20 mouse cellular contexts compared by ENCODE assay signal in the genomic region with DNA sequence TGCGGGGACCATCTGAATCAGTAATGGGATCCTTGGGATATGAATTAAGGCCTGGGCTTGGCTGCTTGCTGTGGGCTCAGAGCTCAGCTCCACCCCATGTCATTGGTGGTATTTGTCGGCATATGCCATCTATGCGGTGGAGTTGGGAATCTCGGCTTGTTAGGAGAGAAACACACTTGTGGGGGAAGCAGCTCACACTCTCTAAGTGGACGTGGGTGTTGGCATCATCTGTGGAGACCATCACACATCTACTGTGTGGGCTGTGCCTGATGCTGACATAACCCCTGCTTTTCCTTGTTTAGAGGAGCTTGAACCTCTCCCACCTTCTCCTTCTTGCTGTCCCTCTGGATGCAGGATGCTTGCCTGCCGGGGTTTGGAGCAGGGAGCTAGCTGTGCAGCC.
A peak's percentile ranks its signal among the peaks of the same experiment; 100 is the strongest.
DNase-seq lines count a peak whose midpoint lies in the region; ATAC-seq and TF ChIP-seq lines count a peak whose summit lies in the region.
"Had no signal": no experiment of that assay in that cellular context is flagged by ENCODE, and none has a peak within 500 bp of the region (broad histone marks: within the 10 kb centered on the region; RNA-seq: fewer than 3 reads in every experiment).

No protein-coding gene starts in this region.

- peaks cover 35% of the 10 kb centered on the region for H3K27me3 ChIP-seq in forebrain, embryonic 10.5 days (ENCODE audit: poor library complexity, severe bottlenecking)
- peaks cover 12% of the 10 kb centered on the region; the same call in 1 of the 2 replicates for H3K27me3 ChIP-seq in forebrain, embryonic 13.5 days
- H3K27me3 ChIP-seq in hindbrain, embryonic 13.5 days = peaks cover 20% of the 10 kb centered on the region; the same call in 1 of the 2 replicates
- no peaks in the 10 kb centered on the region; the same call in 1 of the 2 replicates for H3K27me3 ChIP-seq in midbrain, embryonic 12.5 days
- no peaks in the 10 kb centered on the region for H3K27me3 ChIP-seq in stomach, postnatal 0 days (ENCODE audit: control insufficient read depth, insufficient read depth, low read length)
- H3K27me3 ChIP-seq: CH12.LX had no signal

- TF ChIP-seq CTCF in layer of hippocampus, adult 2 months (conservative IDR thresholded peaks at IDR 0.05) = no peak; the same call in none of the 2 replicates
- TF ChIP-seq CTCF in stomach, postnatal 0 days (IDR thresholded peaks at IDR 0.05; ENCODE audit: low read depth) = no peak

- H3K9me3 ChIP-seq in forebrain, embryonic 10.5 days = no peaks in the 10 kb centered on the region
- no peaks in the 10 kb centered on the region for H3K9me3 ChIP-seq in forebrain, embryonic 13.5 days (replicated peaks)
- H3K9me3 ChIP-seq in hindbrain, embryonic 13.5 days = no peaks in the 10 kb centered on the region
- no peaks in the 10 kb centered on the region for H3K9me3 ChIP-seq in midbrain, embryonic 12.5 days
- no peaks in the 10 kb centered on the region for H3K9me3 ChIP-seq in stomach, postnatal 0 days (ENCODE audit: control insufficient read depth, low read length)

- ATAC-seq in forebrain, embryonic 13.5 days = no peak
- no peak for ATAC-seq in hindbrain, embryonic 13.5 days (ENCODE audit: low FRiP score)
- ATAC-seq in midbrain, embryonic 12.5 days (ENCODE audit: low FRiP score, low read depth) = no peak
- ATAC-seq in stomach, postnatal 0 days (ENCODE audit: low FRiP score, low TSS enrichment) = no peak

- peaks cover 63% of the 10 kb centered on the region for H3K4me1 ChIP-seq in forebrain, embryonic 10.5 days
- peaks cover 30% of the 10 kb centered on the region for H3K4me1 ChIP-seq in forebrain, embryonic 13.5 days
- H3K4me1 ChIP-seq in hindbrain, embryonic 13.5 days (replicated peaks) = peaks cover 48% of the 10 kb centered on the region
- peaks cover 43% of the 10 kb centered on the region for H3K4me1 ChIP-seq in midbrain, embryonic 12.5 days
- no peaks in the 10 kb centered on the region for H3K4me1 ChIP-seq in stomach, postnatal 0 days (replicated peaks; ENCODE audit: control insufficient read depth, insufficient read depth)

- DNase-seq in forebrain, embryonic 10.5 days (ENCODE audit: extremely low spot score, low spot score) = no peak
- peak; percentile 44 to 76 for DNase-seq in layer of hippocampus, adult 2 months (ENCODE audit: low spot score in 2 of 2)
- DNase-seq in layer of hippocampus, adult 9-10 months (ENCODE audit: low spot score) = no peak
- no peak for DNase-seq in stomach, postnatal 0 days (ENCODE audit: low spot score)
- DNase-seq in urinary bladder, postnatal 10 days (ENCODE audit: low spot score) = no peak
- DNase-seq: cerebellum, adult 18-20 months; embryo, embryonic 11 days; gastrocnemius, postnatal 10 days; kidney, adult 18-20 months; kidney, postnatal 4 days; liver; lung, embryonic 14.5 days; thymus, postnatal 25 days had no signal

- no peak for TF ChIP-seq EP300 in stomach, postnatal 0 days (optimal IDR thresholded peaks at IDR 0.05)

- H3K27ac ChIP-seq in forebrain, embryonic 10.5 days = peak overlapping the region; percentile 74
- no peak overlapping the region for H3K27ac ChIP-seq in forebrain, embryonic 13.5 days
- H3K27ac ChIP-seq in layer of hippocampus, adult 2 months = peak overlapping the region; percentile 87
- H3K27ac ChIP-seq in hindbrain, embryonic 13.5 days = peak overlapping the region; percentile 76; the same call in 1 of the 2 replicates
- H3K27ac ChIP-seq in midbrain, embryonic 12.5 days (replicated peaks) = peak overlapping the region; percentile 56
- no peak overlapping the region for H3K27ac ChIP-seq in stomach, postnatal 0 days (replicated peaks)

- H3K9ac ChIP-seq in forebrain, embryonic 13.5 days = no peak overlapping the region
- 0 out of 2 replicates have a peak overlapping the region, but pooled peaks have one; percentile 35 for H3K9ac ChIP-seq in hindbrain, embryonic 13.5 days
- H3K9ac ChIP-seq in midbrain, embryonic 12.5 days (replicated peaks) = no peak overlapping the region
- H3K9ac ChIP-seq in stomach, postnatal 0 days (ENCODE audit: low read length) = no peak overlapping the region
- H3K9ac ChIP-seq: lung, embryonic 14.5 days had no signal

- WGBS in forebrain, embryonic 10.5 days = 85% methylated on average over 6 of the region's 6 CpGs
- 80% methylated on average over 6 of the region's 6 CpGs for WGBS in forebrain, embryonic 13.5 days
- WGBS in hindbrain, embryonic 13.5 days = 90% methylated on average over 6 of the region's 6 CpGs
- 87% methylated on average over 6 of the region's 6 CpGs for WGBS in midbrain, embryonic 12.5 days
- 80% methylated on average over 6 of the region's 6 CpGs for WGBS in stomach, postnatal 0 days

- H3K36me3 ChIP-seq in forebrain, embryonic 10.5 days (replicated peaks) = no peaks in the 10 kb centered on the region
- H3K36me3 ChIP-seq in forebrain, embryonic 13.5 days (ENCODE audit: poor library complexity, severe bottlenecking) = no peaks in the 10 kb centered on the region
- no peaks in the 10 kb centered on the region for H3K36me3 ChIP-seq in hindbrain, embryonic 13.5 days
- no peaks in the 10 kb centered on the region for H3K36me3 ChIP-seq in midbrain, embryonic 12.5 days
- H3K36me3 ChIP-seq in stomach, postnatal 0 days (ENCODE audit: control insufficient read depth, insufficient read depth, low read length) = no peaks in the 10 kb centered on the region

- no peak overlapping the region for H3K4me3 ChIP-seq in forebrain, embryonic 10.5 days
- no peak overlapping the region for H3K4me3 ChIP-seq in forebrain, embryonic 13.5 days
- no peak overlapping the region for H3K4me3 ChIP-seq in layer of hippocampus, adult 2 months
- no peak overlapping the region for H3K4me3 ChIP-seq in hindbrain, embryonic 13.5 days
- H3K4me3 ChIP-seq in midbrain, embryonic 12.5 days = no peak overlapping the region
- no peak overlapping the region for H3K4me3 ChIP-seq in stomach, postnatal 0 days (ENCODE audit: low read depth, low read length)
- H3K4me3 ChIP-seq: erythroblast, embryonic 14.5 days; myocyte had no signal

- no peak overlapping the region for H3K4me2 ChIP-seq in forebrain, embryonic 13.5 days
- H3K4me2 ChIP-seq in hindbrain, embryonic 13.5 days = no peak overlapping the region
- no peak overlapping the region for H3K4me2 ChIP-seq in midbrain, embryonic 12.5 days (replicated peaks)
- no peak overlapping the region for H3K4me2 ChIP-seq in stomach, postnatal 0 days (replicated peaks; ENCODE audit: low read depth)
- H3K4me2 ChIP-seq: heart, embryonic 11.5 days; lung, embryonic 14.5 days had no signal

Comparison
In these comparisons a context has a peak if more than half of its experiments do, and no peak if none do; other contexts are left out.
1. DNase-seq: peak in layer of hippocampus, adult 2 months (2 of 2); none in forebrain, embryonic 10.5 days (single experiment), layer of hippocampus, adult 9-10 months (single experiment), stomach, postnatal 0 days (single experiment) and urinary bladder, postnatal 10 days (single experiment).
2. H3K27ac ChIP-seq: peak in forebrain, embryonic 10.5 days (single experiment), layer of hippocampus, adult 2 months (single experiment), hindbrain, embryonic 13.5 days (single experiment) and midbrain, embryonic 12.5 days (single experiment); none in forebrain, embryonic 13.5 days (single experiment) and stomach, postnatal 0 days (single experiment).